Mouse (Mus musculus): ENCODE data around the gene Cables2.

- TF ChIP-seq CHD2 (IDR thresholded peaks at IDR 0.05; ENCODE audit: low read depth, low read length): no peak
- no peak for TF ChIP-seq ZC3H11A (IDR thresholded peaks at IDR 0.05; ENCODE audit: borderline replicate concordance, low read depth, low read length)
Observed at GRCm38 (mm10) chr2:180247916-180248315, 25.4 kb downstream of the Cables2 start.

All from ES-E14 (cell line).